Mouse (Mus musculus) liver, adult 2 months (tissue): ENCODE results near the gene Elavl1.

ENCODE experiments used
- CTCF ChIP-seq: fragments of 200-500 bp; IDR thresholded peaks from 2 replicates; pipeline ENCODE4 v1.5.1; 2011; ENCODE audit warnings: low read depth, low read length, control low read depth
- POLR2A ChIP-seq: fragments of 200-500 bp; IDR thresholded peaks from 2 replicates; pipeline ENCODE4 v1.6.1; 2011; ENCODE audit warnings: low read length, control low read depth; ENCODE audit not compliant: insufficient read depth; ENCODE audit errors: extremely low read depth

DNA sequence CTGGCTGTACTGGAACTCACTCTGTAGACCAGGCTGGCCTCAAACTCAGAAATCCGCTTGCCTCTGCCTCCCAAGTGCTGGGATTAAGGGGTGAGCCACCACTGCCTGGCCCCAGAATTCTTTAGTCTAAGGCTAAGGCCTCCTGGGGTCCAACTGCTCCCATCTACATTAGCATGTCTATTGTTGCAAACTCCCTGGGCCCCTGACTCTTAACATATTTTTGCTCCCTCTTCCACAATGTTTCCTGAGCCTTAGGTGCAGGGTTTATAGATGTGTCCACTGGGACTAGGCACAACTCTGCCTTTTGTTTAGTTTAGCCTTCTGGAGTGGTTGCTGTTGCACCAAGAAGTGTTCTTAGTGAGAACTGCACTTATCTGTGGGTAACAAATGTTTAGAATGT is 29.3 kb upstream of the Elavl1 start:
- TF ChIP-seq CTCF (no peak), POLR2A (no peak)
